Mouse (Mus musculus) spleen, adult 2 months (tissue): ENCODE measurements around the gene Fam155a. TPM values are rescaled to one million over a fixed set of nuclear protein-coding genes. Genes with fewer than 3 reads are reported as not detected.

Experiments
- DNase-seq, 2 experiments: peaks; one replicate each; pipeline versions ENCODE4 v3.0.0 to v3.0.0-alpha.2; 2012 to 2021; ENCODE audit warnings: low spot score in 2 of 2, low read depth in 1 of 2
- H3K27ac ChIP-seq: fragments of 200-500 bp; 2 replicates; pipeline ENCODE4 v1.5.1; 2012; ENCODE audit warnings: low read length, inconsistent platforms; ENCODE audit not compliant: insufficient read depth
- H3K27me3 ChIP-seq: fragments of 200-500 bp; 2 replicates; pipeline ENCODE4 v1.6.1; 2012; ENCODE audit warnings: mild to moderate bottlenecking, moderate library complexity, low read length, inconsistent platforms; ENCODE audit not compliant: control insufficient read depth, insufficient read depth
- H3K36me3 ChIP-seq: fragments of 200-500 bp; 2 replicates; pipeline ENCODE4 v1.6.1; 2012; ENCODE audit warnings: mild to moderate bottlenecking, low read length, inconsistent platforms; ENCODE audit not compliant: control insufficient read depth, insufficient read depth
- H3K4me1 ChIP-seq: fragments of 200-500 bp; 2 replicates; pipeline ENCODE4 v1.6.1; 2011; ENCODE audit warnings: inconsistent platforms; ENCODE audit not compliant: control insufficient read depth, insufficient read depth, insufficient read length
- H3K4me3 ChIP-seq: fragments of 200-500 bp; 2 replicates; pipeline ENCODE4 v1.5.1; 2011; ENCODE audit warnings: mild to moderate bottlenecking, inconsistent platforms; ENCODE audit not compliant: insufficient read depth, insufficient read length; ENCODE audit errors: extremely low read depth
- CTCF ChIP-seq: fragments of 200-500 bp; IDR thresholded peaks from 2 replicates; pipeline ENCODE4 v1.5.1; 2011; ENCODE audit warnings: mild to moderate bottlenecking, inconsistent platforms; ENCODE audit not compliant: insufficient read depth, insufficient read length, insufficient replicate concordance; ENCODE audit errors: extremely low read depth
- POLR2A ChIP-seq: fragments of 200-500 bp; IDR thresholded peaks from 2 replicates; pipeline ENCODE4 v1.6.1; 2011; ENCODE audit warnings: low read depth, low read length, inconsistent platforms
- WGBS: fragments of 180-500 bp; shearing (Covaris S2); methylation state at CpG from one replicate; pipeline ENCODE4 v1.1.7; 2018; 5-methylcytosine and 5-hydroxymethylcytosine counted together
- polyA plus RNA-seq: library from polyadenylated mRNA; depleted of rRNA; stranded (reverse); fragments of >200 nt; gene quantifications from 2 replicates; pipeline ENCODE4 v1.2.3, GENCODE M21; 2012

Gene Fam155a
- polyA plus RNA-seq, 1 experiment: not detected

- Histone ChIP-seq H3K27ac (no peak overlapping the region), H3K27me3 (no peaks in the 10 kb centered on the region), H3K4me3 (no peak overlapping the region), H3K4me1 (no peaks in the 10 kb centered on the region), H3K36me3 (no peaks in the 10 kb centered on the region)
- WGBS: 80% methylated on average over 8 of the region's 8 CpGs
- TF ChIP-seq CTCF: no peak
- TF ChIP-seq POLR2A: no peak
- no peak for DNase-seq
Observed at GRCm38 (mm10) chr8:9797514-9797913, 26.6 kb upstream of the Fam155a start.

- no peaks in the 10 kb centered on the region for H3K36me3 ChIP-seq
- H3K27me3 ChIP-seq: no peaks in the 10 kb centered on the region
- no peak overlapping the region for H3K27ac ChIP-seq
- no peak overlapping the region for H3K4me3 ChIP-seq
- 94% methylated on average over 6 of the region's 6 CpGs for WGBS
- TF ChIP-seq POLR2A (no peak), CTCF (no peak)
- H3K4me1 ChIP-seq: no peaks in the 10 kb centered on the region
- no peak for DNase-seq
Observed at GRCm38 (mm10) chr8:9795724-9796123, 24.8 kb upstream of the Fam155a start.

- Histone ChIP-seq H3K4me1 (no peaks in the 10 kb centered on the region), H3K36me3 (no peaks in the 10 kb centered on the region), H3K27me3 (no peaks in the 10 kb centered on the region), H3K4me3 (no peak overlapping the region), H3K27ac (no peak overlapping the region)
- TF ChIP-seq CTCF: no peak
- no peak for TF ChIP-seq POLR2A
- DNase-seq: no peak
- 67% methylated on average over 9 of the region's 9 CpGs for WGBS
Observed at GRCm38 (mm10) chr8:9793351-9793750, 22.4 kb upstream of the Fam155a start.

- H3K4me3 ChIP-seq: no peak overlapping the region
- no peak for DNase-seq
- H3K4me1 ChIP-seq: no peaks in the 10 kb centered on the region
- H3K27ac ChIP-seq: no peak overlapping the region
- no peaks in the 10 kb centered on the region for H3K36me3 ChIP-seq
- no peaks in the 10 kb centered on the region for H3K27me3 ChIP-seq
- WGBS: 75% methylated on average over 10 of the region's 10 CpGs
- no peak for TF ChIP-seq POLR2A
- no peak for TF ChIP-seq CTCF
Observed at GRCm38 (mm10) chr8:9780332-9780731, 9.4 kb upstream of the Fam155a start.

GRCm38 (mm10) chr8:9778148-9778547 lies 7.2 kb upstream of the Fam155a start:
- no peaks in the 10 kb centered on the region for H3K36me3 ChIP-seq
- no peak for TF ChIP-seq CTCF
- TF ChIP-seq POLR2A: no peak
- DNase-seq: no peak
- H3K27ac ChIP-seq: no peak overlapping the region
- H3K4me1 ChIP-seq: no peaks in the 10 kb centered on the region
- no peak overlapping the region for H3K4me3 ChIP-seq
- no peaks in the 10 kb centered on the region for H3K27me3 ChIP-seq
- whole genome bisulfite sequencing: 77% methylated on average over 8 of the region's 8 CpGs

GRCm38 (mm10) chr8:9776818-9777217 lies 5.9 kb upstream of the Fam155a start:
- no peaks in the 10 kb centered on the region for H3K27me3 ChIP-seq
- TF ChIP-seq CTCF: no peak
- no peak for TF ChIP-seq POLR2A
- DNase-seq: no peak
- H3K36me3 ChIP-seq: no peaks in the 10 kb centered on the region
- no peak overlapping the region for H3K27ac ChIP-seq
- H3K4me1 ChIP-seq: no peaks in the 10 kb centered on the region
- WGBS: 87% methylated on average over 10 of the region's 10 CpGs
- no peak overlapping the region for H3K4me3 ChIP-seq

- Histone ChIP-seq H3K27ac (no peak overlapping the region), H3K27me3 (no peaks in the 10 kb centered on the region; the same call in 1 of the 2 replicates), H3K4me1 (no peaks in the 10 kb centered on the region), H3K4me3 (no peak overlapping the region), H3K36me3 (no peaks in the 10 kb centered on the region)
- WGBS: 23% methylated on average over 6 of the region's 6 CpGs
- TF ChIP-seq POLR2A: no peak
- TF ChIP-seq CTCF: no peak
- no peak for DNase-seq
Observed at GRCm38 (mm10) chr8:9772519-9772840, 1.5 kb upstream of the Fam155a start.
